ENCODE assay signal across 10 mouse cellular contexts in genomic region chr15:7137607-7138006, GRCm38 (mm10). TPM values are rescaled to one million over a fixed set of nuclear protein-coding genes. Genes with fewer than 3 reads are reported as not detected.
DNase-seq lines count a peak whose midpoint lies in the region; ATAC-seq and TF ChIP-seq lines count a peak whose summit lies in the region.
"Had no signal": no experiment of that assay in that cellular context is flagged by ENCODE, and none has a peak within 500 bp of the region (broad histone marks: within the 10 kb centered on the region; RNA-seq: fewer than 3 reads in every experiment).

No protein-coding gene starts in this region.

- no peak overlapping the region for H3K9ac ChIP-seq in kidney, embryonic 15.5 days
- no peak overlapping the region for H3K9ac ChIP-seq in liver, embryonic 15.5 days
- H3K9ac ChIP-seq in stomach, postnatal 0 days (ENCODE audit: low read length), result no peak overlapping the region
- H3K9ac ChIP-seq: heart, embryonic 12.5 days had no signal

- no peak overlapping the region for H3K4me2 ChIP-seq in kidney, embryonic 15.5 days
- H3K4me2 ChIP-seq in liver, embryonic 15.5 days, result no peak overlapping the region
- no peak overlapping the region for H3K4me2 ChIP-seq in stomach, postnatal 0 days (replicated peaks; ENCODE audit: low read depth)
- H3K4me2 ChIP-seq: heart, embryonic 12.5 days had no signal

- no peak overlapping the region for H3K27ac ChIP-seq in kidney, embryonic 15.5 days
- H3K27ac ChIP-seq in liver, embryonic 15.5 days (replicated peaks), result no peak overlapping the region; the same call in 1 of the 2 replicates
- no peak overlapping the region for H3K27ac ChIP-seq in stomach, postnatal 0 days (replicated peaks)
- H3K27ac ChIP-seq in embryonic facial prominence, embryonic 10.5 days (replicated peaks), result no peak overlapping the region

- TF ChIP-seq CTCF in stomach, postnatal 0 days (IDR thresholded peaks at IDR 0.05; ENCODE audit: low read depth), result no peak

- TF ChIP-seq EP300 in stomach, postnatal 0 days (optimal IDR thresholded peaks at IDR 0.05), result no peak

- peaks cover 37% of the 10 kb centered on the region for H3K4me1 ChIP-seq in kidney, embryonic 15.5 days
- H3K4me1 ChIP-seq in liver, embryonic 15.5 days (replicated peaks), result peaks cover 22% of the 10 kb centered on the region
- H3K4me1 ChIP-seq in stomach, postnatal 0 days (replicated peaks; ENCODE audit: control insufficient read depth, insufficient read depth), result no peaks in the 10 kb centered on the region
- H3K4me1 ChIP-seq in embryonic facial prominence, embryonic 10.5 days, result peaks cover 3% of the 10 kb centered on the region; the same call in 1 of the 2 replicates

- H3K27me3 ChIP-seq in kidney, embryonic 15.5 days, result no peaks in the 10 kb centered on the region
- H3K27me3 ChIP-seq in liver, embryonic 15.5 days, result peaks cover 3% of the 10 kb centered on the region; the same call in 1 of the 2 replicates
- no peaks in the 10 kb centered on the region for H3K27me3 ChIP-seq in stomach, postnatal 0 days (ENCODE audit: control insufficient read depth, insufficient read depth, low read length)
- no peaks in the 10 kb centered on the region for H3K27me3 ChIP-seq in embryonic facial prominence, embryonic 10.5 days (replicated peaks; ENCODE audit: low read depth, poor library complexity, severe bottlenecking)
- H3K27me3 ChIP-seq: heart, embryonic 12.5 days had no signal

- H3K36me3 ChIP-seq in kidney, embryonic 15.5 days, result no peaks in the 10 kb centered on the region
- H3K36me3 ChIP-seq in liver, embryonic 15.5 days (replicated peaks), result no peaks in the 10 kb centered on the region
- H3K36me3 ChIP-seq in stomach, postnatal 0 days (ENCODE audit: control insufficient read depth, insufficient read depth, low read length), result no peaks in the 10 kb centered on the region
- no peaks in the 10 kb centered on the region; the same call in 1 of the 2 replicates for H3K36me3 ChIP-seq in embryonic facial prominence, embryonic 10.5 days (replicated peaks)

- ATAC-seq in kidney, embryonic 15.5 days (replicated peaks; ENCODE audit: low FRiP score), result 0 out of 2 replicates have a peak, but pooled peaks have one; percentile 27
- peak; percentile 67 for ATAC-seq in liver, embryonic 15.5 days (ENCODE audit: insufficient read depth)
- ATAC-seq in stomach, postnatal 0 days (ENCODE audit: low FRiP score, low TSS enrichment), result peak; percentile 94

- H3K9me3 ChIP-seq in kidney, embryonic 15.5 days (replicated peaks), result no peaks in the 10 kb centered on the region
- H3K9me3 ChIP-seq in liver, embryonic 15.5 days (replicated peaks), result no peaks in the 10 kb centered on the region
- no peaks in the 10 kb centered on the region for H3K9me3 ChIP-seq in stomach, postnatal 0 days (ENCODE audit: control insufficient read depth, low read length)
- no peaks in the 10 kb centered on the region for H3K9me3 ChIP-seq in embryonic facial prominence, embryonic 10.5 days
- H3K9me3 ChIP-seq: heart, embryonic 12.5 days had no signal

- WGBS in kidney, embryonic 15.5 days, result 43% methylated on average over 12 of the region's 12 CpGs
- WGBS in liver, embryonic 15.5 days (ENCODE audit: insufficient replicate concordance), result 69% methylated on average over 12 of the region's 12 CpGs
- WGBS in stomach, postnatal 0 days, result 47% methylated on average over 12 of the region's 12 CpGs
- WGBS in embryonic facial prominence, embryonic 10.5 days, result 89% methylated on average over 12 of the region's 12 CpGs

- H3K4me3 ChIP-seq in kidney, embryonic 15.5 days (replicated peaks), result no peak overlapping the region
- H3K4me3 ChIP-seq in liver, embryonic 15.5 days (replicated peaks), result no peak overlapping the region
- no peak overlapping the region for H3K4me3 ChIP-seq in stomach, postnatal 0 days (ENCODE audit: low read depth, low read length)
- H3K4me3 ChIP-seq in embryonic facial prominence, embryonic 10.5 days, result no peak overlapping the region
- H3K4me3 ChIP-seq: heart, embryonic 12.5 days had no signal

- peak; percentile 48 to 49 for DNase-seq in urinary bladder, adult 18-20 months (ENCODE audit: low spot score in 2 of 2)
- DNase-seq in urinary bladder, adult 2 months (ENCODE audit: low spot score), result no peak
- peak; percentile 78 for DNase-seq in stomach, postnatal 0 days (ENCODE audit: low spot score)
- no peak for DNase-seq in embryonic facial prominence, embryonic 10.5 days (ENCODE audit: low spot score)
- DNase-seq in right cerebral cortex, postnatal 4 days, result no peak
- no peak for DNase-seq in spleen, adult 18-20 months
- DNase-seq: cerebellum, adult 9-11 months had no signal

RNA-seq across cellular contexts. Expression of gene Lifr, which starts 47.2 kb away (rescaled TPM):
- 13.2 and 19.8 TPM in 2 replicates for polyA plus RNA-seq in urinary bladder, adult 2 months (2012; rRNA removed)
- 20.3 and 22.3 TPM in 2 replicates for polyA plus RNA-seq in kidney, embryonic 15.5 days (2015; fragmentation: Nextera tagmentation; extraction: Ambion mirVana)
- polyA plus RNA-seq in liver, embryonic 15.5 days (2015; fragmentation: Nextera tagmentation; extraction: Ambion mirVana), result 30.7 and 32.0 TPM in 2 replicates
- polyA plus RNA-seq in stomach, postnatal 0 days (2015; fragmentation: Nextera tagmentation; extraction: Ambion mirVana), result 15.4 and 15.6 TPM in 2 replicates
- 10.0 and 11.0 TPM in 2 replicates for polyA plus RNA-seq in embryonic facial prominence, embryonic 10.5 days (2016; fragmentation: Nextera tagmentation; extraction: Ambion mirVana)

Comparison
In these comparisons a context has a peak if more than half of its experiments do, and no peak if none do; other contexts are left out.
1. DNase-seq: peak in urinary bladder, adult 18-20 months (2 of 2) and stomach, postnatal 0 days (single experiment); none in urinary bladder, adult 2 months (single experiment), embryonic facial prominence, embryonic 10.5 days (single experiment), right cerebral cortex, postnatal 4 days (single experiment) and spleen, adult 18-20 months (0 of 2).
2. ATAC-seq: peak in every context shown above with its lines; median percentile 94 in stomach, postnatal 0 days; 67 in liver, embryonic 15.5 days; 27 in kidney, embryonic 15.5 days.